Mouse (Mus musculus) hindbrain, embryonic 12.5 days (tissue): ENCODE data around the gene Mr1. TPM values are rescaled to one million over a fixed set of nuclear protein-coding genes. Genes with fewer than 3 reads are reported as not detected.
A peak's percentile ranks its signal among the peaks of the same experiment; 100 is the strongest.

Source experiments
- ATAC-seq: fragments of 200-750 bp; cut with Nextera tagmentation; 2 replicates; pipeline ENCODE4 v1.8.0; 2017; ENCODE audit warnings: moderate TSS enrichment; ENCODE audit not compliant: low FRiP score
- H3K27ac ChIP-seq: fragments of 300-500 bp; sonication (generic); 2 replicates; pipeline ENCODE4 v1.5.1; 2016; ENCODE audit warnings: mild to moderate bottlenecking
- H3K27me3 ChIP-seq: fragments of 300-500 bp; sonication (generic); 2 replicates; pipeline ENCODE4 v1.6.1; 2016; ENCODE audit warnings: mild to moderate bottlenecking
- H3K36me3 ChIP-seq: fragments of 300-500 bp; sonication (generic); 2 replicates; pipeline ENCODE4 v1.6.1; 2016; ENCODE audit warnings: mild to moderate bottlenecking
- H3K4me1 ChIP-seq: fragments of 300-500 bp; sonication (generic); 2 replicates; pipeline ENCODE4 v1.6.1; 2016
- H3K4me2 ChIP-seq: fragments of 300-500 bp; sonication (generic); replicated peaks from 2 replicates; pipeline ENCODE4 v1.6.1; 2016; ENCODE audit warnings: mild to moderate bottlenecking
- H3K4me3 ChIP-seq: fragments of 300-500 bp; sonication (generic); 2 replicates; pipeline ENCODE4 v1.5.1; 2016; ENCODE audit warnings: mild to moderate bottlenecking
- H3K9ac ChIP-seq: fragments of 300-500 bp; sonication (generic); 2 replicates; pipeline ENCODE4 v1.6.1; 2016; ENCODE audit warnings: mild to moderate bottlenecking, moderate library complexity
- H3K9me3 ChIP-seq: fragments of 300-500 bp; sonication (generic); replicated peaks from 2 replicates; pipeline ENCODE4 v1.6.1; 2016; ENCODE audit warnings: mild to moderate bottlenecking
- WGBS: fragments of 180-500 bp; shearing (Covaris S2); methylation state at CpG from one replicate; pipeline ENCODE4 v1.1.7; 2016; 5-methylcytosine and 5-hydroxymethylcytosine counted together
- polyA plus RNA-seq: library from polyadenylated mRNA; unstranded; fragments of >200 nt; fragmentation: Nextera tagmentation; extraction: Ambion mirVana; gene quantifications from 2 replicates; pipeline ENCODE4 v1.2.1, GENCODE M21; 2016

Gene Mr1
- polyA plus RNA-seq, 1 experiment from 2014 or later = 2.4 TPM

GRCm38 (mm10) chr1:155102631-155103030 lies 44.0 kb downstream of the Mr1 start:
- H3K9ac ChIP-seq = no peak overlapping the region
- no peaks in the 10 kb centered on the region for H3K36me3 ChIP-seq
- no peak overlapping the region for H3K4me3 ChIP-seq
- H3K4me2 ChIP-seq = no peak overlapping the region
- 80% methylated on average over 4 of the region's 4 CpGs for WGBS
- H3K27me3 ChIP-seq = no peaks in the 10 kb centered on the region
- no peak overlapping the region for H3K27ac ChIP-seq
- peaks cover 3% of the 10 kb centered on the region; the same call in 1 of the 2 replicates for H3K4me1 ChIP-seq
- H3K9me3 ChIP-seq = no peaks in the 10 kb centered on the region
- no peak for ATAC-seq

GRCm38 (mm10) chr1:155099280-155099848 lies 47.2 kb downstream of the Mr1 start, which contains the start of gene Ier5:
TSS of gene Ier5 (minus strand) at chr1:155099636.
- peak; percentile 98 for ATAC-seq
- under 1% methylated on average over 40 of the region's 40 CpGs for WGBS
- H3K27ac ChIP-seq = peak within 1 kb of the TSS; percentile 87
- H3K27me3 ChIP-seq = no peaks in the 10 kb centered on the region
- H3K36me3 ChIP-seq = no peaks in the 10 kb centered on the region
- peak within 1 kb of the TSS; percentile 80 for H3K4me2 ChIP-seq
- H3K9me3 ChIP-seq = no peaks in the 10 kb centered on the region
- H3K4me1 ChIP-seq = peaks cover 13% of the 10 kb centered on the region
- peak within 1 kb of the TSS; percentile 91 for H3K4me3 ChIP-seq
- H3K9ac ChIP-seq = peak within 1 kb of the TSS; percentile 98

- under 1% methylated on average over 87 of the region's 93 CpGs for WGBS
- no peaks in the 10 kb centered on the region for H3K9me3 ChIP-seq
- H3K27ac ChIP-seq = peak overlapping the region; percentile 87
- no peaks in the 10 kb centered on the region for H3K36me3 ChIP-seq
- H3K4me1 ChIP-seq = peaks cover 17% of the 10 kb centered on the region
- peak; percentile 62 for ATAC-seq
- peak overlapping the region; percentile 91 for H3K4me3 ChIP-seq
- no peaks in the 10 kb centered on the region for H3K27me3 ChIP-seq
- peak overlapping the region; percentile 98 for H3K9ac ChIP-seq
- H3K4me2 ChIP-seq = peak overlapping the region; percentile 80
Measured at GRCm38 (mm10) chr1:155098486-155099279, 47.9 kb downstream of the Mr1 start.

GRCm38 (mm10) chr1:155097931-155098485 lies 48.6 kb downstream of the Mr1 start:
- H3K4me2 ChIP-seq = peak overlapping the region; percentile 80
- peak overlapping the region; percentile 98 for H3K9ac ChIP-seq
- peak overlapping the region; percentile 87 for H3K27ac ChIP-seq
- no peaks in the 10 kb centered on the region for H3K36me3 ChIP-seq
- ATAC-seq = 0 out of 2 replicates have a peak, but pooled peaks have one; percentile 3
- H3K9me3 ChIP-seq = no peaks in the 10 kb centered on the region
- no peaks in the 10 kb centered on the region for H3K27me3 ChIP-seq
- peak overlapping the region; percentile 91 for H3K4me3 ChIP-seq
- peaks cover 24% of the 10 kb centered on the region for H3K4me1 ChIP-seq
- under 1% methylated on average over 33 of the region's 33 CpGs for WGBS

DNA sequence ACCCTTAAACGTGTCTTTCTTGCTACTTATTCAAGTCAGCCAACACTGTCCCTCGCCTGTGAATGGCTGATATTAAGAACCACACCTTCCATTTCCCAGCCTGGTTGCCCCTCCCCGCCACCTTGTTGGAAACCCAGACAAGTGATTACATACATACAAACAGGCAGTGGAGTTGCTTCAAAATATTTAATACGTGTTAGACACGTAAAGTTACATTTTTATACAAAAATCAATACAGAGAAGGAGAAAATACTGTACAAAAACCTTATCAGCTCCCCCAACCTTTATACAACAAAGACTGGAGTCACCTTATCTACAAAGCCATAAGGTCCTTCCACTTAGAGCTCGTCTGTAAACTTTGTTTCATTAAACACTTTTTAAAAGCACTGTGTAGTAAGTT lies 49.3 kb downstream of the Mr1 start:
- Histone ChIP-seq H3K27me3 (no peaks in the 10 kb centered on the region), H3K4me2 (peak overlapping the region; percentile 80), H3K9ac (peak overlapping the region; percentile 98; the same call in 1 of the 2 replicates), H3K27ac (no peak overlapping the region), H3K36me3 (no peaks in the 10 kb centered on the region), H3K4me1 (peaks cover 30% of the 10 kb centered on the region), H3K4me3 (peak overlapping the region; percentile 91), H3K9me3 (no peaks in the 10 kb centered on the region)
- no peak for ATAC-seq
- 30% methylated on average over 6 of the region's 6 CpGs for WGBS

DNA sequence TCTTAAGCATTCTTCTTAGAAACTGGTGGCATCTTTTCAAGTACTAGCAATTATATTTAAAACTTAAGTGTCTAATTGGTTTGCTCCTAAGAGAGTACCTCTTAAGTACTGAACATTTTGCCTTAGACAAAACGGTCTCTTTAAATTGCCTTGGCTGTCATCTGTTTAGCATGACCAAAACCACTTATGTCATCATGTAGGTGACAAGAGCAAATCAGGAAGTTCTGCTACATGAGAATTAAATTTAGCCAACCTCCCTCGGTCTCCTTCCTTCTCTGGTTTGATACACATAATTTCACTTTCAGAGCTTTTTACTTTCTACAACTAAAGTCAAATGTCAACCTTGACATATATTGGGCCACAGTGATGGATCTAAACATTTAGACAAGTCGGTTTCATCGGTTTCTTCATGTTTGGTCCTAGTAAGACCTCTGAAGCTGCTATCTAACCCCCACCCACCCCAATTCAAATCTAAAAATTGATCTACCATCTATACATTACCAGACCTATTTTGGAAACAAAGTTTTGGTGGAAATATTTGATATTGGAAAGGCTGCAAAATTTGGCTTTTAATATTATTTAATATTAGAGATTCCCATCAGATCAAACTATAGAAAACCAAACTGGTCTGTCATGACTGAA lies 49.9 kb downstream of the Mr1 start:
- peak overlapping the region; percentile 91; the same call in 1 of the 2 replicates for H3K4me3 ChIP-seq
- no peaks in the 10 kb centered on the region for H3K27me3 ChIP-seq
- H3K36me3 ChIP-seq = no peaks in the 10 kb centered on the region
- no peak overlapping the region for H3K9ac ChIP-seq
- no peak overlapping the region for H3K27ac ChIP-seq
- WGBS = 80% methylated on average over 4 of the region's 4 CpGs
- ATAC-seq = no peak
- H3K4me2 ChIP-seq = peak overlapping the region; percentile 80
- H3K4me1 ChIP-seq = peaks cover 37% of the 10 kb centered on the region
- H3K9me3 ChIP-seq = no peaks in the 10 kb centered on the region

DNA sequence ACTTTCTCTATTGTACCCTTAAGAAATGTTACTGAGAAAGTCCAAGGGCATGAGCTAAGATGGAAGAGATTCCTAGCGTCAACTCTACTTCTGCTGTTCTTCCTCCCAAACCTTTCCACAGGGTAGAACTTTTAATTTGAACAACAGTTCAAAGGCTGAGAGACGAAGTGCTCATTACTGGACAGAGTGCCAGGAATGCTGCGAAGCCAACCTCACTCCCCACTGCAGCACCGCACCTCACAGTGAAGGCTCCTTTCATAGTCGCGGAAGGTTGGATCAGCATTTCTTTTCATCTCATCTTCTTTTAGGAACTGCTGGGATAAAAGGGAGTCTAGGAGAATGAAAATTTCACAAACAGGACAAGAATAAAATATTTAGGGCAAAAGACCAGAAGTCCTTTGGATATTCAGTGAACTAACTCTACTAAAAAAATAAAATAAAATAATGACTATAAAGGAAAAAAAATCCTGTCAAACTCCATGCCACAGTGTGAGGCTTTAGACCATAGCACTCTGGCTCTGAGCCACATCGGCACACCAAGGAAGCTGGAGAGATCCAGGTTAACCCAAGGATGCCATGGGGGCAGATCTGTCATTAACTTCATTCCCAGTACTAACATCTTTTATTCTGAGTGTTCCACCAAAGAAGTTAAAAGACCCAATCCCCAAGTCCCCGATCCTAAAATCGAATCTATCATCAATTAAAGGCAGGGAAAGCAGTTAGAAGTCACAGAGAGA lies 52.5 kb downstream of the Mr1 start:
- Histone ChIP-seq H3K4me3 (no peak overlapping the region), H3K9me3 (no peaks in the 10 kb centered on the region), H3K4me1 (peaks cover 39% of the 10 kb centered on the region), H3K27ac (no peak overlapping the region), H3K4me2 (no peak overlapping the region), H3K36me3 (no peaks in the 10 kb centered on the region), H3K27me3 (no peaks in the 10 kb centered on the region), H3K9ac (no peak overlapping the region)
- 46% methylated on average over 9 of the region's 9 CpGs for WGBS
- no peak for ATAC-seq

DNA sequence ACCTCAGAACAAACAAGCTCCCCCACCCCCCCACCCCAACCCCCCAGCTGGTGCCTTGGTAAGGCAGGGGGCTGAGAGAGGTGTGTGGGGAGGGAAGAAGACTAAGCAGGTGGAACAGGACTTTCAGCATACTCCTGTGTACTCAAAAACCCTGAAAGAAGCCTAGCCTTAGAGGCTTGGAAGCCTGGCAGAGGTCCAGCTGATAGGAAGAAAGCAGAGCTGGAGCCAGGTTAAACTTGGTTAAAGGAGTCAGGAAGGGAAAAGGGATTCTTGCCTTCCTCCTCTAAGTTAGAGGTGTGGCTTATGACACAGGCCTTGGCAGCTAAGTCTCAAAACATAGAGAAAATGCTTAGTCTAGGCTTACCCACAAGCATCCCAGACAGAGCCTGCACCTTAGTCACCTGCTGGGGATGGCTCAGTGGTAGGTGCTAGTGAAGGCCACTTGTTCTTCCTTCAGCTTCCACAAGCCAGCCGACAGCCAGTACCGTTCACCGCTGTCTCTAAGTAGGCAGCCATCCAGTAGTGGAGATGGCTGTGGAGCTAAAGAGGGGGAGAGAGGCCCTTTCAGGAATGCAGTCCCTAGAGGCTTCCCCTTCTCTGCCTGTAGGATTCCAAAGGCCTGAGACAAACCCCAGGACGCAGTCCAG lies 53.3 kb downstream of the Mr1 start:
- 35% methylated on average over 4 of the region's 4 CpGs for WGBS
- Histone ChIP-seq H3K9me3 (no peaks in the 10 kb centered on the region), H3K9ac (no peak overlapping the region), H3K4me3 (no peak overlapping the region), H3K4me1 (peaks cover 39% of the 10 kb centered on the region), H3K27me3 (no peaks in the 10 kb centered on the region), H3K4me2 (no peak overlapping the region), H3K27ac (peak overlapping the region; percentile 77; the same call in 1 of the 2 replicates), H3K36me3 (no peaks in the 10 kb centered on the region)
- no peak for ATAC-seq

- Histone ChIP-seq H3K27ac (peak overlapping the region; percentile 77), H3K27me3 (no peaks in the 10 kb centered on the region), H3K9me3 (no peaks in the 10 kb centered on the region), H3K4me2 (no peak overlapping the region; the same call in 1 of the 2 replicates), H3K4me1 (peaks cover 35% of the 10 kb centered on the region), H3K36me3 (no peaks in the 10 kb centered on the region), H3K9ac (no peak overlapping the region), H3K4me3 (no peak overlapping the region)
- ATAC-seq = peak; percentile 81
- WGBS = 19% methylated on average over 14 of the region's 14 CpGs
Measured at GRCm38 (mm10) chr1:155091842-155092800, 54.5 kb downstream of the Mr1 start.

DNA sequence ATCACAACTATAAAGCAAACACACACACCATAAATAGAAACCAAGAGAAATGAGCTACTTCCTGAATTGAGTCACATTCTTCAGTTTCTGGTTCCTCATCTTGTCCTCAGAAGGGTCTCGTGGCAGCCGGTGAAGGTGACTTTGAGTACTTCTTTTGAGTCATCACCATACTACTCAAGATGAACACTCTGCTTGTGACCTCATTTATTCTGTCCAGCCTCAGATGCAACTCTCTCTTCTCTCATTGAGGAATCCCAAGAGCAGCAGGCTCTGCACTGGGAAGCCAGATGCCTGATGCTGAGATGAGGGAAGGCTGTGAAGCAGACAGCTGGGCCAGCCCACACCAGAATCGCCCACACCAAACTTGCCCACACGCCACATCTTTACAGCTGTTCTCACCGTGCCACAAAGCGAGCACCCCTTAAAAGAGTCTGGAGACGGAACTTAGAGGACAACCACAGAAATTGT lies 55.2 kb downstream of the Mr1 start:
- no peak overlapping the region for H3K9ac ChIP-seq
- peaks cover 36% of the 10 kb centered on the region for H3K4me1 ChIP-seq
- WGBS = 80% methylated on average over 7 of the region's 7 CpGs
- no peaks in the 10 kb centered on the region for H3K27me3 ChIP-seq
- H3K27ac ChIP-seq = no peak overlapping the region
- H3K9me3 ChIP-seq = no peaks in the 10 kb centered on the region
- no peaks in the 10 kb centered on the region for H3K36me3 ChIP-seq
- ATAC-seq = no peak
- no peak overlapping the region for H3K4me3 ChIP-seq
- H3K4me2 ChIP-seq = no peak overlapping the region
